Mouse (Mus musculus) embryonic facial prominence, embryonic 14.5 days (tissue): ENCODE results near the gene Entpd2. TPM values are rescaled to one million over a fixed set of nuclear protein-coding genes. Genes with fewer than 3 reads are reported as not detected.

Source experiments
- ATAC-seq: fragments of 200-750 bp; cut with Nextera tagmentation; 2 replicates; pipeline ENCODE4 v1.8.0; 2017; ENCODE audit warnings: low read depth, moderate number of reproducible peaks, moderate TSS enrichment
- DNase-seq: peaks from one replicate; pipeline ENCODE4 v3.0.0-alpha.2; 2015; ENCODE audit warnings: low spot score
- H3K27ac ChIP-seq: fragments of 300-500 bp; sonication (generic); replicated peaks from 2 replicates; pipeline ENCODE4 v1.5.1; 2014; ENCODE audit warnings: low read depth, mild to moderate bottlenecking, low read length, moderate library complexity
- H3K27me3 ChIP-seq: fragments of 300-500 bp; sonication (generic); replicated peaks from 2 replicates; pipeline ENCODE4 v1.6.1; 2014; ENCODE audit warnings: low read length; ENCODE audit not compliant: control insufficient read depth, insufficient read depth
- H3K36me3 ChIP-seq: fragments of 300-500 bp; sonication (generic); 2 replicates; pipeline ENCODE4 v1.6.1; 2014; ENCODE audit warnings: low read length, mixed read lengths; ENCODE audit not compliant: control insufficient read depth, insufficient read depth
- H3K4me1 ChIP-seq: fragments of 300-500 bp; sonication (generic); 2 replicates; pipeline ENCODE4 v1.6.1; 2014; ENCODE audit warnings: antibody characterized with exemption, low read length; ENCODE audit not compliant: control insufficient read depth, insufficient read depth
- H3K4me2 ChIP-seq: fragments of 300-500 bp; sonication (generic); 2 replicates; pipeline ENCODE4 v1.6.1; 2014; ENCODE audit warnings: low read depth, mild to moderate bottlenecking, low read length, moderate library complexity, mixed read lengths
- H3K4me3 ChIP-seq: fragments of 300-500 bp; sonication (generic); 2 replicates; pipeline ENCODE4 v1.5.1; 2014; ENCODE audit warnings: low read depth, mild to moderate bottlenecking, low read length
- H3K9ac ChIP-seq: fragments of 300-500 bp; sonication (generic); 2 replicates; pipeline ENCODE4 v1.6.1; 2014; ENCODE audit warnings: low read depth, mild to moderate bottlenecking, low read length, moderate library complexity, mixed read lengths
- H3K9me3 ChIP-seq: fragments of 300-500 bp; sonication (generic); 2 replicates; pipeline ENCODE4 v1.6.1; 2016; ENCODE audit warnings: low read length; ENCODE audit not compliant: control insufficient read depth
- WGBS: fragments of 180-500 bp; shearing (Covaris S2); extraction: QIAGEN DNeasy Blood & Tissue Kit; methylation state at CpG from one replicate; pipeline ENCODE4 v1.1.7; 2014; 5-methylcytosine and 5-hydroxymethylcytosine counted together
- polyA plus RNA-seq: library from polyadenylated mRNA; unstranded; fragments of >200 nt; fragmentation: Nextera tagmentation; extraction: Ambion mirVana; gene quantifications from 2 replicates; pipeline ENCODE4 v1.2.1, GENCODE M21; 2014

Gene Entpd2
- polyA plus RNA-seq, 1 experiment from 2014 or later, result 12.9 TPM

- Histone ChIP-seq H3K4me3 (no peak overlapping the region), H3K27ac (no peak overlapping the region), H3K9ac (no peak overlapping the region), H3K4me2 (no peak overlapping the region), H3K27me3 (peaks cover 18% of the 10 kb centered on the region), H3K9me3 (no peaks in the 10 kb centered on the region), H3K36me3 (no peaks in the 10 kb centered on the region), H3K4me1 (no peaks in the 10 kb centered on the region)
- WGBS, result 58% methylated on average over 13 of the region's 13 CpGs
- ATAC-seq, result no peak
- DNase-seq, result no peak
Measured at GRCm38 (mm10) chr2:25363478-25364178, 32.0 kb upstream of the Entpd2 start.

DNA sequence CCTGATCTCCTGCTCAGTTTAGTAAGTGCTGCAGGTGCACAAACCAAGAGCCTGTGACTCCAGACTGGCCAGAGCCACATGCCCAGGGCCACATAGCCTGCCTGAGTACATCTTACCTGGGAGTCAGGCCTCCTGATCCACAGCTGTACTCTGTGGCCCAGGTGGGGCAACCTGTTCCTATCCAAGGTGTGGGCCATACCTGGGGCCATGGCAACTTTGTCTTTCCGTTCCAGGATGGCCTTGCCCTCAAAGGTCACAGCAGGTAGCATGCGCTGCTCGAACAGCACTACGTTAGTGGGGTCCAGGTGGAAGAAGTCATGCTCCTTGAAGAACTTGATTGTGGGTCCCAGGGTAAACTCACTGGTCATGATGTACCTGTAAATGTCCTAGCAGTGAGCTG lies 31.4 kb upstream of the Entpd2 start:
- H3K4me3 ChIP-seq, result no peak overlapping the region
- H3K9ac ChIP-seq, result no peak overlapping the region
- WGBS, result 88% methylated on average over 4 of the region's 4 CpGs
- H3K27me3 ChIP-seq, result peaks cover 18% of the 10 kb centered on the region
- no peaks in the 10 kb centered on the region for H3K36me3 ChIP-seq
- ATAC-seq, result no peak
- H3K4me2 ChIP-seq, result peak overlapping the region; percentile 99; the same call in 1 of the 2 replicates
- H3K4me1 ChIP-seq, result no peaks in the 10 kb centered on the region
- H3K27ac ChIP-seq, result no peak overlapping the region
- no peak for DNase-seq
- H3K9me3 ChIP-seq, result no peaks in the 10 kb centered on the region

- WGBS, result 31% methylated on average over 9 of the region's 9 CpGs
- peaks cover 18% of the 10 kb centered on the region for H3K27me3 ChIP-seq
- peak overlapping the region; percentile 68 for H3K4me3 ChIP-seq
- no peaks in the 10 kb centered on the region for H3K36me3 ChIP-seq
- H3K4me2 ChIP-seq, result peak overlapping the region; percentile 99
- ATAC-seq (0 out of 2 replicates have a peak, but pooled peaks have one; percentile 23), DNase-seq (no peak)
- no peak overlapping the region for H3K27ac ChIP-seq
- no peaks in the 10 kb centered on the region for H3K4me1 ChIP-seq
- H3K9ac ChIP-seq, result peak overlapping the region; percentile 70
- no peaks in the 10 kb centered on the region for H3K9me3 ChIP-seq
Measured at GRCm38 (mm10) chr2:25364761-25365090, 30.9 kb upstream of the Entpd2 start.

DNA sequence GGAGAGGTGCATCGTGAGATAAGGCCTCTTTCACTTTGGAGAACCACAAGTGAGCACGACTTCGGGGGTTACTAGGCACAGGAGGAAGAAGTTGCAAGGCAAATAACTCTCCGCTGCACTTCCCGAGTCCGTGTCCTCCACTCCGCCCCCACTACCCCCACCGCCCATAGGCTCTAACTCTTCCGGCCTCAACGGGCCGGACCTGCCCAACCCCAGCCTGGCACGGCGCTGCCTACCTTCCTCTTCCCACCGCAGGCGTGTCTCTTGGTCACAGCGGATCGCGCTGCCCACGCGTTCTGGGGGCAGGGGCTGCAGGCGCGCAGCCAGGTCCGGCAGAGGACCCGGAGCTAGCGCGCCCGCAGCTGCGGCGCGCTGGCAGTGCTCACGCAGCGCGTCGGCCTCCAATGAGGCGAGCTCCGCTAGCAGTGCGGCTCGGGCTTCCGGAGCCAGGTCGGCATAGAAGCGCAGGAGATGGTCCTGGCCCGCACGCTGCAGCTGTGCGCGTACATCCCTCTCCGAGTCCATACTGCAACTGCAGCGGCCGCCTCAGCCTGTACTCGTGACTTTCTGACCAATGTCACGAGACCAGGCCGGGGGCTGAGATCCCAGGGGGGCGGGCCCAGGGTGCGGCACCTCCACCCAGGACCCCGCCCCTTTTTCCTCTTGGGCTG lies 30.4 kb upstream of the Entpd2 start, which contains the start of gene Uap1l1:
Uap1l1 (minus strand) TSS at position 592 of the 671 bp plus-strand sequence.
- peak within 1 kb of the TSS; percentile 99 for H3K4me2 ChIP-seq
- no peaks in the 10 kb centered on the region for H3K9me3 ChIP-seq
- peak within 1 kb of the TSS; percentile 70 for H3K9ac ChIP-seq
- no peaks in the 10 kb centered on the region for H3K36me3 ChIP-seq
- no peak within 1 kb of the TSS; the same call in 1 of the 2 replicates for H3K27ac ChIP-seq
- no peaks in the 10 kb centered on the region for H3K4me1 ChIP-seq
- DNase-seq (peak; percentile 85), ATAC-seq (peak; percentile 73)
- under 1% methylated on average over 24 of the region's 54 CpGs for WGBS
- peak within 1 kb of the TSS; percentile 68 for H3K4me3 ChIP-seq
- H3K27me3 ChIP-seq, result peaks cover 18% of the 10 kb centered on the region

DNA sequence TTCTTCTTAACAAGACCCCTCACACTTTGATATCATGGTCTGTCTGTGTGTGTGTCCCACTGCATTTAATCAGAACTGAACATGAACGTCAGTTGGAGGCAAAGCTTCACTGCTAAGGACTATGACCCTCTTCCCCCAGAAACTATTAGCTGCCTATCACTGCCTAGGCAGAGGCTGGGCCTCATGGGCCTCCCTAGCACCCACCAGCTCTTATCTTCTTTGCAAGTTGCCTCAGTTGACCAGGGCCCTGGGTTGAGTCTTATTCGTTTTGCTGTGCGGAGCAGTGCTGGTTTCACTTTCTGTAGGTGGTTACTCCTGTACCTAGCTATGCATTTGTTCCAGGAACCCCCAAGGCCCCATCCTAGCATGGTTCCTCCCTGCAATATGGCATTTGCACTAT lies 25.7 kb upstream of the Entpd2 start:
- H3K9me3 ChIP-seq, result no peaks in the 10 kb centered on the region
- H3K4me3 ChIP-seq, result no peak overlapping the region
- H3K27me3 ChIP-seq, result 0 out of 2 replicates have a peak, but pooled peaks cover 4% of the 10 kb centered on the region
- H3K4me1 ChIP-seq, result peaks cover 14% of the 10 kb centered on the region
- no peak overlapping the region for H3K4me2 ChIP-seq
- DNase-seq, result no peak
- H3K36me3 ChIP-seq, result peaks cover 4% of the 10 kb centered on the region; the same call in 1 of the 2 replicates
- 84% methylated on average over 3 of the region's 3 CpGs for WGBS
- no peak overlapping the region for H3K9ac ChIP-seq
- no peak for ATAC-seq
- no peak overlapping the region for H3K27ac ChIP-seq

DNA sequence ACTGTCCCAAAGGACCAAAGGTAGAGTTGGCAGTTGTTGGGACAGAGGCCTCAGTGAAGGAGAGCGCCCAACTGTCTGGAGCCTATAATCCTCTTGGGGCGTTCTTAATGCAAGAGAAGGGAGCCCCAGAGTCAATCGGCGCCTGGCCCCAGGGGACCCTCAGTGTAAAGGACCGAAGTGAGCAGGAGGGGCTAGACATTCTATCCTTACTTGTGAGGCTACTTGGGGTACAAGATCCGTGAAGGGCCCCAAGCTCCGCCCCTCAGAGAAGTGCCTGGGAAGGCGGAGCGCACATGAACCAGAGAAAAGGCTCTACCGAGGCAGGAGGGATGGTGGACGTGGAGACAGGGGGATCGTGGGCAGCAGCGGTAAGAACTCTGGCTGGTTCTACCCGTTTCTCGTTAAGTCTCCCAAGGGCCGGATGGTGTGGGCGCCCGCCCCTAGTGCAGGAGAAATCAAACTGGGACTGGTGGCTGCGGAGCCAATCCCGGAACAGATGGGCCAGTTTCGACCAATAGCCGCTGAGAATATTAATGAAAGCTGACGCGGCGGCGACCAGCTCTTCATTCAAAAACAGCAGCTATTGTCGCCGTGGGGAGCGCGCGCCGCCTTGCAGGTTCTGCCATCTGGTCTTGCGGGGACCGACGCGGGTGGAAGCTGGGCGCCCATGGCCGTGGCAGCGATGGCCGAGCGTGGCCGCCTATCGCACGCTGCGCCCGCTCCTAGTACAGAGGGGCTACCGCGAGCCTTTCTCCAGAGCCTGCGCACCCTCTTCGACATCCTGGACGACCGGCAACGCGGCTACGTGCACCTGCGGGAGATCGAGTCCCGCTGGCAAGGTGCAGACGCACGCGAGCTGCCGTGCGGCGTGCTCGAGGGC lies 23.7 kb upstream of the Entpd2 start, which contains the start of gene Sapcd2:
Sapcd2 (plus strand) TSS at position 558 of the 880 bp plus-strand sequence.
- peak; percentile 96 for ATAC-seq
- Histone ChIP-seq H3K9me3 (no peaks in the 10 kb centered on the region), H3K36me3 (peaks cover 22% of the 10 kb centered on the region; the same call in 1 of the 2 replicates), H3K27ac (peak within 1 kb of the TSS; percentile 79), H3K4me3 (peak within 1 kb of the TSS; percentile 72), H3K4me2 (peak within 1 kb of the TSS; percentile 97), H3K27me3 (no peaks in the 10 kb centered on the region), H3K9ac (peak within 1 kb of the TSS; percentile 72), H3K4me1 (peaks cover 14% of the 10 kb centered on the region)
- peak; percentile 96 for DNase-seq
- WGBS, result 3% methylated on average over 24 of the region's 65 CpGs

GRCm38 (mm10) chr2:25372644-25373391 lies 22.9 kb upstream of the Entpd2 start:
- DNase-seq (no peak), ATAC-seq (no peak)
- Histone ChIP-seq H3K9me3 (no peaks in the 10 kb centered on the region), H3K4me1 (peaks cover 14% of the 10 kb centered on the region), H3K4me2 (peak overlapping the region; percentile 97), H3K9ac (peak overlapping the region; percentile 72), H3K27ac (0 out of 2 replicates have a peak overlapping the region, but pooled peaks have one; percentile 21), H3K36me3 (peaks cover 28% of the 10 kb centered on the region; the same call in 1 of the 2 replicates), H3K27me3 (no peaks in the 10 kb centered on the region), H3K4me3 (peak overlapping the region; percentile 72)
- 2% methylated on average over 31 of the region's 42 CpGs for WGBS
